Mouse (Mus musculus) lung, postnatal 0 days (tissue): ENCODE results near the gene Aak1.

Experiments
- CTCF ChIP-seq: IDR thresholded peaks from 2 replicates; pipeline ENCODE4 v1.5.1; 2016; ENCODE audit warnings: antibody characterized with exemption, mild to moderate bottlenecking
- EP300 ChIP-seq: IDR thresholded peaks from 2 replicates; pipeline ENCODE4 v1.6.1; 2016; ENCODE audit warnings: antibody characterized with exemption, mild to moderate bottlenecking, control low read depth

DNA sequence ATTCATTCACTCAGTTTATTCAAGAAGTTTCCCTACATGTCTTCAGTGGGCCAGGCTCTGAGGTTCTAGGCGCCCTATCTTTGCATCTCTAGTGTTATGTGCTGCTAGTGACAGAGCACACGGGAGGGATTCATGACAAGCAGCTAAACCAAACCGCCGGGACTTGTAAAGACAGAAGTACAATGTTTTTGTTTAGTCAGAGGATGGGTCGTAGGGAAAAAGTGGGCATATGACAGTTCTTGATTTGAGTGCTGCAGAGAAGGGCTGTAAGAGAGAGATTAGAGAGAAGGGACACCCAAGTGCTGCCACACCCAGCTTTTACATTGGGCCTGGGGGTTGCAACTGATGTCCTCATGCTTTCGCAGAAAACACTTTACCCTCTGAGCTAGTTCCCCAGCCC, 35.4 kb downstream of the Aak1 start:
- TF ChIP-seq CTCF, result no peak
- TF ChIP-seq EP300, result no peak
